Mouse (Mus musculus) ES-E14 (cell line): ENCODE results near the gene Ezr. TPM values are rescaled to one million over a fixed set of nuclear protein-coding genes. Genes with fewer than 3 reads are reported as not detected.
A peak's percentile ranks its signal among the peaks of the same experiment; 100 is the strongest.
"Not testable (repeated sequence)": the region's sequence is repeated elsewhere in the genome, so short reads cannot be mapped to it uniquely, and the experiment has no call there.

Source experiments
- DNase-seq: peaks from one replicate; pipeline ENCODE4 v3.0.0-alpha.2; 2013; ENCODE audit warnings: low read depth, low spot score
- H3K27ac ChIP-seq: 2 replicates; pipeline ENCODE4 v1.5.1; 2012; ENCODE audit warnings: low read depth, mild to moderate bottlenecking, low read length, moderate library complexity, mixed read lengths; ENCODE audit not compliant: poor library complexity, insufficient read depth, severe bottlenecking
- H3K36me3 ChIP-seq: 2 replicates; pipeline ENCODE4 v1.6.1; 2012; ENCODE audit warnings: mild to moderate bottlenecking, low read length, moderate library complexity, mixed read lengths; ENCODE audit not compliant: control insufficient read depth, poor library complexity, insufficient read depth, severe bottlenecking
- H3K4me1 ChIP-seq, 2 experiments: fragments of 150-350 bp in 1 of 2; sonication (generic) in 1 of 2; 2 replicates each; pipeline ENCODE4 v1.6.1; 2012; ENCODE audit warnings: low read length in 2 of 2, mild to moderate bottlenecking in 1 of 2, mixed read lengths in 1 of 2; ENCODE audit not compliant: control insufficient read depth in 2 of 2, insufficient read depth in 2 of 2, poor library complexity in 1 of 2
- H3K4me3 ChIP-seq, 2 experiments: fragments of 150-350 bp in 1 of 2; sonication (generic) in 1 of 2; 2 replicates each; pipeline ENCODE4 v1.5.1; 2012; ENCODE audit warnings: low read length in 2 of 2, low read depth in 1 of 2, mild to moderate bottlenecking in 1 of 2, mixed read lengths in 1 of 2; ENCODE audit not compliant: insufficient read depth in 1 of 2, poor library complexity in 1 of 2, severe bottlenecking in 1 of 2
- H3K9ac ChIP-seq: 2 replicates; pipeline ENCODE4 v1.6.1; 2012; ENCODE audit warnings: low read depth, mild to moderate bottlenecking, low read length, mixed read lengths; ENCODE audit not compliant: poor library complexity, insufficient read depth, severe bottlenecking
- H3K9me3 ChIP-seq: fragments of 150-350 bp; sonication (generic); 2 replicates; pipeline ENCODE4 v1.6.1; 2012; ENCODE audit warnings: low read depth, mild to moderate bottlenecking, low read length; ENCODE audit not compliant: control insufficient read depth, insufficient read depth
- in situ Hi-C, 2 experiments: fragments of 600-800 bp; cut with MboI; formaldehyde crosslinking; loops; one replicate each; pipeline ENCODE4 v1.15.1; 2025; ENCODE audit warnings: low sequenced_read_pairs in 2 of 2, inconsistent platforms in 1 of 2; ENCODE audit not compliant: unreplicated experiment in 2 of 2
- total RNA-seq: library from RNA; depleted of rRNA; stranded (reverse); fragments of 300-350 nt; gene quantifications from 2 replicates; pipeline ENCODE4 v1.2.3, GENCODE M21; 2012; rRNA removed

Ezr gene
- total RNA-seq, 1 experiment, result 131 TPM

DNA sequence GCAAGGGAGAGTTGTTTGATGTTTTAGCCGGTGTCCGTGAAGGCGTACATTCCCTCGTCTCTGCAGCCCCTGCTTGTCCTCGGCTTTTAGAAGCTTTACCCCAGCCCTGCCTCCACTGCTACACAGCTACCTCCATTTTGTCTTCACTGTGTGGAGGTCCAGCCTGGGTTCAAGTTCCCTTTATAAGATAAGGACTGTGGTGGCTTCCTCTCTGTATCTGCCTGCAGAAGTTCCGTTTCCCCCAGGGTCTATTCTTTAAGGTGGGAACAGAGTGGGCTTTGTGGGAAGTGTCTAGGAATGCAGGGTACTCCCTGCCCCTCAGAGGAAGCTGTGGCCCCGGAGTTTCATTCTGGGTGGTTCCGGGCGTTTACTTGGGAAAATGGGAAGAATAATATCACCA, 86.9 kb downstream of the Ezr start:
- in situ Hi-C loops, result not testable (repeated sequence)

DNA sequence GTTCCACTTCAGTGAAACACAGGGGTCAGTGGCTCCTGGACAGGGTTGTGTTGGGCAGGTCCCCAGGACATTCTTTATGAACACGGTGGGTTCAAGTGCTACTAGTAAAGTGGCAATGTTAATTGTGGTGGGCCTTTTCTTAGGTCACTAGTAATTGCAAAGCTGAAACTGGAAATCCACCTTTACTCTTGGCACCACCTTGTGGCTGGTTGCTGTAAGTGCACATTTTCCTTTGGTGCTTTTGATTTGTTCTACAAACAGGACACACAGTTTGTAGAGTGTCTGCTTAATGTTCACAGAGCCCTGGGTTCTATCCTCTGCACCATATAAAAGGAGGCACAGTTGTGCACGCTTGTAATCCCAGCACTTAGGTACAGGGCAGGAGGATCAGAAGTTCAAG, 91.0 kb downstream of the Ezr start:
- peak; percentile 29 for DNase-seq
- H3K27ac ChIP-seq, H3K36me3 ChIP-seq, H3K9me3 ChIP-seq, H3K4me3 ChIP-seq, H3K9ac ChIP-seq, in situ Hi-C loops, H3K4me1 ChIP-seq: not testable (repeated sequence)

More for the DNA sequence above, 86.9 kb downstream of the Ezr start:
- not testable (repeated sequence) for H3K4me1 ChIP-seq, H3K4me3 ChIP-seq, H3K9ac ChIP-seq, DNase-seq, H3K27ac ChIP-seq, H3K36me3 ChIP-seq, H3K9me3 ChIP-seq

DNA sequence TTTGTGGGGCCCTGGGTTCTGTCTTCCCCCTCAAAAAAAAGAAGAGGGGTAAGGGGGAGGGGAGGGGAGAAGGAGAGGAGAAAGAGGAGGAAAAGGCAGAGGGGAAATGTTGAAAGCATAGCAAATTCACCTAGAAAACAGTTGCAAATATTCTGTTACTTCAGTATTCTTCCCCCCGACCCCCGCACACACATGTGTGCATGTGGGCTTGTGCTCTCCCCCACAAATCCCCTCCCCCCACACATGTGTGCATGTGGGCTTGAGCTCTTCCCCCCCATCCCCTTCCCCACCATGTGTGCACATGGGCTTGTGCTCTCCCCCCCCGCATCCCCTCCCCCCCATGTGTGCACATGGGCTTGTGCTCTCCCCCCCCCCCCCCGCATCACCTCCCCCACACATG, 93.2 kb downstream of the Ezr start:
- H3K4me3 ChIP-seq, H3K27ac ChIP-seq, H3K4me1 ChIP-seq, H3K9me3 ChIP-seq, in situ Hi-C loops, H3K36me3 ChIP-seq, H3K9ac ChIP-seq, DNase-seq: not testable (repeated sequence)

Other genes starting within 250 kb of the Ezr start
- 16.8 and 26.6 TPM in 2 replicates for gene Dynlt1c, start 181.1 kb downstream of the Ezr start, total RNA-seq
- gene Dynlt1f, start 126.9 kb downstream of the Ezr start, total RNA-seq, result 164 and 165 TPM in 2 replicates
- 4.1 and 7.0 TPM in 2 replicates for gene Sytl3, start 123.7 kb downstream of the Ezr start, total RNA-seq
- 4.0 and 5.4 TPM in 2 replicates for gene Rsph3b, start 165.9 kb upstream of the Ezr start, total RNA-seq
- gene Tagap1, start 178.4 kb upstream of the Ezr start, total RNA-seq, result 5.8 and 6.5 TPM in 2 replicates
- 48.5 and 49.0 TPM in 2 replicates for gene Rnaset2b, start 187.8 kb upstream of the Ezr start, total RNA-seq
- 0.26 and 0.27 TPM in 2 replicates for gene Gm49721, start 196.1 kb upstream of the Ezr start, total RNA-seq
- gene Gm1604a, start 242.8 kb upstream of the Ezr start, total RNA-seq, result not detected in 2 replicates